Comparison of ENCODE assay signal across 8 mouse cellular contexts in genomic region chr7:45447325-45447990, GRCm38 (mm10). TPM values are rescaled to one million over a fixed set of nuclear protein-coding genes. Genes with fewer than 3 reads are reported as not detected.
DNase-seq lines count a peak whose midpoint lies in the region; ATAC-seq and TF ChIP-seq lines count a peak whose summit lies in the region.

No protein-coding gene starts in this region.

- TF ChIP-seq EP300 in ES-Bruce4 (IDR thresholded peaks at IDR 0.05; ENCODE audit: insufficient read depth, low read depth, low read length) = no peak

- H3K9ac ChIP-seq in heart, embryonic 12.5 days = peak overlapping the region; percentile 39; the same call in 1 of the 2 replicates
- H3K9ac ChIP-seq in ES-Bruce4 (ENCODE audit: low read depth, poor library complexity, severe bottlenecking) = peak overlapping the region; percentile 24
- H3K9ac ChIP-seq in embryonic facial prominence, embryonic 11.5 days (replicated peaks; ENCODE audit: low read length) = no peak overlapping the region
- H3K9ac ChIP-seq in liver, embryonic 15.5 days = no peak overlapping the region; the same call in 1 of the 2 replicates

- TF ChIP-seq POLR2A in ES-Bruce4 (IDR thresholded peaks at IDR 0.05; ENCODE audit: insufficient read depth, low read length) = no peak

- 31% methylated on average over 11 of the region's 11 CpGs for WGBS in heart, embryonic 12.5 days
- 29% methylated on average over 11 of the region's 11 CpGs for WGBS in embryonic facial prominence, embryonic 11.5 days
- WGBS in liver, embryonic 15.5 days (ENCODE audit: insufficient replicate concordance) = 23% methylated on average over 11 of the region's 11 CpGs

- peaks cover 15% of the 10 kb centered on the region for H3K4me1 ChIP-seq in heart, embryonic 12.5 days (replicated peaks)
- H3K4me1 ChIP-seq in ES-Bruce4 (ENCODE audit: control insufficient read depth, insufficient read depth, low read length) = peaks cover 3% of the 10 kb centered on the region
- no peaks in the 10 kb centered on the region for H3K4me1 ChIP-seq in embryonic facial prominence, embryonic 11.5 days (ENCODE audit: control insufficient read depth, insufficient read depth, low read length)
- peaks cover 26% of the 10 kb centered on the region for H3K4me1 ChIP-seq in liver, embryonic 15.5 days (replicated peaks)

- no peaks in the 10 kb centered on the region for H3K27me3 ChIP-seq in heart, embryonic 12.5 days (replicated peaks)
- H3K27me3 ChIP-seq in ES-Bruce4 (ENCODE audit: control insufficient read depth, insufficient read depth, low read length, poor library complexity, severe bottlenecking) = no peaks in the 10 kb centered on the region
- H3K27me3 ChIP-seq in embryonic facial prominence, embryonic 11.5 days (ENCODE audit: control insufficient read depth, insufficient read depth, low read length) = no peaks in the 10 kb centered on the region
- H3K27me3 ChIP-seq in liver, embryonic 15.5 days = no peaks in the 10 kb centered on the region

- DNase-seq in heart, adult 9 months (ENCODE audit: low spot score in 2 of 2) = no peak
- peak; percentile 64 for DNase-seq in embryonic facial prominence, embryonic 11.5 days (ENCODE audit: low spot score)
- DNase-seq in thymus, postnatal 4 days = peak; percentile 40
- DNase-seq in left cerebral cortex, postnatal 25 days (ENCODE audit: low spot score in 2 of 2) = no peak
- no peak for DNase-seq in layer of hippocampus, adult 11-12 months (ENCODE audit: low spot score)

- peak; percentile 75 for TF ChIP-seq CTCF in ES-Bruce4 (IDR thresholded peaks at IDR 0.05; ENCODE audit: low read depth, low read length)

- peak overlapping the region; percentile 30; the same call in 1 of the 2 replicates for H3K27ac ChIP-seq in heart, embryonic 12.5 days (ENCODE audit: poor library complexity, severe bottlenecking)
- H3K27ac ChIP-seq in ES-Bruce4 (ENCODE audit: insufficient read depth, low read length) = peak overlapping the region; percentile 85
- no peak overlapping the region for H3K27ac ChIP-seq in embryonic facial prominence, embryonic 11.5 days (replicated peaks; ENCODE audit: low read depth, low read length)
- no peak overlapping the region for H3K27ac ChIP-seq in liver, embryonic 15.5 days (replicated peaks)

- intact Hi-C loops in left cerebral cortex, postnatal 25 days (cut with DNase I) = no loop called here

- 0 out of 2 replicates have a peak overlapping the region, but pooled peaks have one; percentile 9 for H3K4me3 ChIP-seq in heart, embryonic 12.5 days
- peak overlapping the region; percentile 62 for H3K4me3 ChIP-seq in ES-Bruce4 (ENCODE audit: low read depth, low read length)
- H3K4me3 ChIP-seq in embryonic facial prominence, embryonic 11.5 days (ENCODE audit: low read depth, low read length) = no peak overlapping the region
- H3K4me3 ChIP-seq in liver, embryonic 15.5 days (replicated peaks) = peak overlapping the region; percentile 21; the same call in 1 of the 2 replicates

- peaks cover 78% of the 10 kb centered on the region for H3K36me3 ChIP-seq in heart, embryonic 12.5 days
- H3K36me3 ChIP-seq in ES-Bruce4 (ENCODE audit: control insufficient read depth, insufficient read depth, low read length, poor library complexity, severe bottlenecking) = 0 out of 2 replicates have a peak, but pooled peaks cover 7% of the 10 kb centered on the region
- no peaks in the 10 kb centered on the region for H3K36me3 ChIP-seq in embryonic facial prominence, embryonic 11.5 days (replicated peaks; ENCODE audit: control insufficient read depth, insufficient read depth, low read depth, low read length)
- peaks cover 17% of the 10 kb centered on the region for H3K36me3 ChIP-seq in liver, embryonic 15.5 days (replicated peaks)

- peak; percentile 63; the same call in 1 of the 2 replicates for ATAC-seq in heart, embryonic 12.5 days (ENCODE audit: insufficient number of reproducible peaks, low FRiP score)
- 0 out of 2 replicates have a peak, but pooled peaks have one; percentile 35 for ATAC-seq in embryonic facial prominence, embryonic 11.5 days (replicated peaks; ENCODE audit: insufficient number of reproducible peaks, low FRiP score, low TSS enrichment, low read depth)
- ATAC-seq in liver, embryonic 15.5 days (ENCODE audit: insufficient read depth) = 0 out of 2 replicates have a peak, but pooled peaks have one; percentile 25

- H3K4me2 ChIP-seq in heart, embryonic 12.5 days = peak overlapping the region; percentile 45
- no peak overlapping the region for H3K4me2 ChIP-seq in embryonic facial prominence, embryonic 11.5 days (ENCODE audit: low read depth, low read length)
- H3K4me2 ChIP-seq in liver, embryonic 15.5 days = peak overlapping the region; percentile 46

- no peaks in the 10 kb centered on the region for H3K9me3 ChIP-seq in heart, embryonic 12.5 days (replicated peaks)
- H3K9me3 ChIP-seq in ES-Bruce4 (replicated peaks; ENCODE audit: control insufficient read depth, insufficient read depth, low read length, poor library complexity, severe bottlenecking) = no peaks in the 10 kb centered on the region
- no peaks in the 10 kb centered on the region for H3K9me3 ChIP-seq in embryonic facial prominence, embryonic 11.5 days (replicated peaks; ENCODE audit: control insufficient read depth, low read length)
- H3K9me3 ChIP-seq in liver, embryonic 15.5 days (replicated peaks) = no peaks in the 10 kb centered on the region

RNA-seq across cellular contexts. Expression of gene Ruvbl2, which starts 9.6 kb away (rescaled TPM):
- polyA plus RNA-seq in heart, embryonic 12.5 days (2016; fragmentation: Nextera tagmentation; extraction: Ambion mirVana) = 80.7 TPM in 2 replicates
- polyA plus RNA-seq in ES-Bruce4 (2011; ENCODE audit: insufficient read depth, insufficient read length, low read depth, missing spikeins) = 263 and 267 TPM in 2 replicates
- 172 and 179 TPM in 2 replicates for polyA plus RNA-seq in embryonic facial prominence, embryonic 11.5 days (2014; fragmentation: Nextera tagmentation; extraction: Ambion mirVana)
- 67.1 and 74.2 TPM in 2 replicates for polyA plus RNA-seq in liver, embryonic 15.5 days (2015; fragmentation: Nextera tagmentation; extraction: Ambion mirVana)
- total RNA-seq in left cerebral cortex, postnatal 25 days (2021) = 10 to 100 TPM; 30.4 to 33.0 TPM

RNA-seq across cellular contexts. Expression of gene Ftl1, which starts 12.2 kb away (rescaled TPM):
- polyA plus RNA-seq in heart, embryonic 12.5 days (2016; fragmentation: Nextera tagmentation; extraction: Ambion mirVana) = 4,047 and 4,171 TPM in 2 replicates
- polyA plus RNA-seq in ES-Bruce4 (2011; ENCODE audit: insufficient read depth, insufficient read length, low read depth, missing spikeins) = 5,956 and 6,533 TPM in 2 replicates
- 4,830 and 5,123 TPM in 2 replicates for polyA plus RNA-seq in embryonic facial prominence, embryonic 11.5 days (2014; fragmentation: Nextera tagmentation; extraction: Ambion mirVana)
- 6,104 and 6,562 TPM in 2 replicates for polyA plus RNA-seq in liver, embryonic 15.5 days (2015; fragmentation: Nextera tagmentation; extraction: Ambion mirVana)
- 100 to 1,000 TPM; 207 to 225 TPM for total RNA-seq in left cerebral cortex, postnatal 25 days (2021)

RNA-seq across cellular contexts. Expression of gene Gys1, which starts 12.8 kb away (rescaled TPM):
- polyA plus RNA-seq in heart, embryonic 12.5 days (2016; fragmentation: Nextera tagmentation; extraction: Ambion mirVana) = 115 and 121 TPM in 2 replicates
- 24.4 and 26.7 TPM in 2 replicates for polyA plus RNA-seq in ES-Bruce4 (2011; ENCODE audit: insufficient read depth, insufficient read length, low read depth, missing spikeins)
- polyA plus RNA-seq in embryonic facial prominence, embryonic 11.5 days (2014; fragmentation: Nextera tagmentation; extraction: Ambion mirVana) = 28.7 and 30.7 TPM in 2 replicates
- 6.8 and 7.7 TPM in 2 replicates for polyA plus RNA-seq in liver, embryonic 15.5 days (2015; fragmentation: Nextera tagmentation; extraction: Ambion mirVana)
- total RNA-seq in left cerebral cortex, postnatal 25 days (2021) = 10 to 100 TPM; 15.7 to 16.5 TPM

RNA-seq across cellular contexts. Expression of gene Bax, which starts 19.2 kb away (rescaled TPM):
- 139 and 151 TPM in 2 replicates for polyA plus RNA-seq in heart, embryonic 12.5 days (2016; fragmentation: Nextera tagmentation; extraction: Ambion mirVana)
- polyA plus RNA-seq in ES-Bruce4 (2011; ENCODE audit: insufficient read depth, insufficient read length, low read depth, missing spikeins) = 250 and 287 TPM in 2 replicates
- 151 and 168 TPM in 2 replicates for polyA plus RNA-seq in embryonic facial prominence, embryonic 11.5 days (2014; fragmentation: Nextera tagmentation; extraction: Ambion mirVana)
- polyA plus RNA-seq in liver, embryonic 15.5 days (2015; fragmentation: Nextera tagmentation; extraction: Ambion mirVana) = 70.3 and 71.4 TPM in 2 replicates
- total RNA-seq in left cerebral cortex, postnatal 25 days (2021) = 10 to 100 TPM; 67.0 to 69.8 TPM

RNA-seq across cellular contexts. Expression of gene Lhb, which starts 26.8 kb away (rescaled TPM):
- not detected in 2 replicates for polyA plus RNA-seq in heart, embryonic 12.5 days (2016; fragmentation: Nextera tagmentation; extraction: Ambion mirVana)
- polyA plus RNA-seq in ES-Bruce4 (2011; ENCODE audit: insufficient read depth, insufficient read length, low read depth, missing spikeins) = not detected in 2 replicates
- polyA plus RNA-seq in embryonic facial prominence, embryonic 11.5 days (2014; fragmentation: Nextera tagmentation; extraction: Ambion mirVana) = not detected in 2 replicates
- polyA plus RNA-seq in liver, embryonic 15.5 days (2015; fragmentation: Nextera tagmentation; extraction: Ambion mirVana) = not detected in 2 replicates
- total RNA-seq in left cerebral cortex, postnatal 25 days (2021) = not detected

Comparison
In these comparisons a context has a peak if more than half of its experiments do, and no peak if none do; other contexts are left out.
1. H3K27ac ChIP-seq: peak in heart, embryonic 12.5 days (single experiment) and ES-Bruce4 (single experiment); none in embryonic facial prominence, embryonic 11.5 days (single experiment) and liver, embryonic 15.5 days (single experiment).
2. H3K9ac ChIP-seq: peak in heart, embryonic 12.5 days (single experiment) and ES-Bruce4 (single experiment); none in embryonic facial prominence, embryonic 11.5 days (single experiment) and liver, embryonic 15.5 days (single experiment).
3. DNase-seq: peak in embryonic facial prominence, embryonic 11.5 days (single experiment) and thymus, postnatal 4 days (single experiment); none in heart, adult 9 months (0 of 2), left cerebral cortex, postnatal 25 days (0 of 2) and layer of hippocampus, adult 11-12 months (single experiment).
4. Peak in every context shown above with its lines, with median percentiles within 50 percentile points of each other: ATAC-seq.